Mouse (Mus musculus) liver, adult 2 months (tissue): ENCODE results near the gene B4galt2.

Experiments
- CTCF ChIP-seq: fragments of 200-500 bp; IDR thresholded peaks from 2 replicates; pipeline ENCODE4 v1.5.1; 2011; ENCODE audit warnings: low read depth, low read length, control low read depth
- POLR2A ChIP-seq: fragments of 200-500 bp; IDR thresholded peaks from 2 replicates; pipeline ENCODE4 v1.6.1; 2011; ENCODE audit warnings: low read length, control low read depth; ENCODE audit not compliant: insufficient read depth; ENCODE audit errors: extremely low read depth

- TF ChIP-seq CTCF (no peak), POLR2A (no peak)
Measured at GRCm38 (mm10) chr4:117890750-117891149, 7.5 kb upstream of the B4galt2 start.
